Mouse (Mus musculus) forebrain, embryonic 11.5 days (tissue): Measurements from ENCODE around the gene Ints11. TPM values are rescaled to one million over a fixed set of nuclear protein-coding genes. Genes with fewer than 3 reads are reported as not detected.
A peak's percentile ranks its signal among the peaks of the same experiment; 100 is the strongest.

Experiments used
- ATAC-seq: fragments of 200-750 bp; cut with Nextera tagmentation; replicated peaks from 2 replicates; pipeline ENCODE4 v1.8.0; 2017; ENCODE audit warnings: moderate TSS enrichment; ENCODE audit not compliant: low FRiP score
- DNase-seq: peaks from one replicate; pipeline ENCODE4 v3.0.0-alpha.2; 2017; ENCODE audit warnings: low spot score
- H3K27ac ChIP-seq: fragments of 300-500 bp; sonication (generic); 2 replicates; pipeline ENCODE4 v1.5.1; 2014; ENCODE audit warnings: low read depth, low read length
- H3K27me3 ChIP-seq: fragments of 300-500 bp; sonication (generic); 2 replicates; pipeline ENCODE4 v1.6.1; 2014; ENCODE audit warnings: mild to moderate bottlenecking, low read length, mixed read lengths; ENCODE audit not compliant: control insufficient read depth, insufficient read depth
- H3K36me3 ChIP-seq: fragments of 300-500 bp; sonication (generic); 2 replicates; pipeline ENCODE4 v1.6.1; 2014; ENCODE audit warnings: mild to moderate bottlenecking, low read length, moderate library complexity, mixed read lengths; ENCODE audit not compliant: control insufficient read depth, insufficient read depth
- H3K4me1 ChIP-seq: fragments of 300-500 bp; sonication (generic); replicated peaks from 2 replicates; pipeline ENCODE4 v1.6.1; 2014; ENCODE audit warnings: low read length, mixed read lengths; ENCODE audit not compliant: control insufficient read depth, insufficient read depth
- H3K4me2 ChIP-seq: fragments of 300-500 bp; sonication (generic); 2 replicates; pipeline ENCODE4 v1.6.1; 2014; ENCODE audit warnings: low read depth, mild to moderate bottlenecking, low read length, moderate library complexity, mixed read lengths; ENCODE audit not compliant: severe bottlenecking
- H3K4me3 ChIP-seq: fragments of 300-500 bp; sonication (generic); 2 replicates; pipeline ENCODE4 v1.5.1; 2014; ENCODE audit warnings: low read depth, low read length
- H3K9ac ChIP-seq: fragments of 300-500 bp; sonication (generic); 2 replicates; pipeline ENCODE4 v1.6.1; 2014; ENCODE audit warnings: low read length
- H3K9me3 ChIP-seq: fragments of 300-500 bp; sonication (generic); 2 replicates; pipeline ENCODE4 v1.6.1; 2016; ENCODE audit warnings: low read length, mixed read lengths; ENCODE audit not compliant: control insufficient read depth
- WGBS: fragments of 180-500 bp; shearing (Covaris S2); extraction: QIAGEN DNeasy Blood & Tissue Kit; methylation state at CpG from one replicate; pipeline ENCODE4 v1.1.7; 2014; 5-methylcytosine and 5-hydroxymethylcytosine counted together
- polyA plus RNA-seq: library from polyadenylated mRNA; unstranded; fragments of >200 nt; fragmentation: Nextera tagmentation; extraction: Ambion mirVana; gene quantifications from 2 replicates; pipeline ENCODE4 v1.2.1, GENCODE M21; 2014

Gene Ints11
- polyA plus RNA-seq, 1 experiment from 2014 or later = 108 TPM

- no peak overlapping the region for H3K9ac ChIP-seq
- H3K27me3 ChIP-seq = no peaks in the 10 kb centered on the region
- ATAC-seq = no peak
- no peaks in the 10 kb centered on the region for H3K9me3 ChIP-seq
- no peak for DNase-seq
- H3K4me3 ChIP-seq = no peak overlapping the region
- no peak overlapping the region for H3K27ac ChIP-seq
- no peak overlapping the region for H3K4me2 ChIP-seq
- WGBS = 87% methylated on average over 3 of the region's 3 CpGs
- H3K4me1 ChIP-seq = peaks cover 10% of the 10 kb centered on the region; the same call in 1 of the 2 replicates
- H3K36me3 ChIP-seq = no peaks in the 10 kb centered on the region; the same call in 1 of the 2 replicates
Observed at GRCm38 (mm10) chr4:155851368-155851767, 18.0 kb upstream of the Ints11 start.

GRCm38 (mm10) chr4:155851951-155852411 lies 17.4 kb upstream of the Ints11 start:
- Histone ChIP-seq H3K36me3 (peaks cover 4% of the 10 kb centered on the region; the same call in 1 of the 2 replicates), H3K4me3 (no peak overlapping the region), H3K9ac (no peak overlapping the region), H3K9me3 (no peaks in the 10 kb centered on the region), H3K4me1 (peaks cover 9% of the 10 kb centered on the region; the same call in 1 of the 2 replicates), H3K4me2 (no peak overlapping the region), H3K27me3 (no peaks in the 10 kb centered on the region), H3K27ac (no peak overlapping the region)
- ATAC-seq (no peak), DNase-seq (no peak)
- WGBS = 80% methylated on average over 2 of the region's 2 CpGs

- Histone ChIP-seq H3K9ac (no peak overlapping the region), H3K4me2 (no peak overlapping the region), H3K4me3 (no peak overlapping the region), H3K36me3 (peaks cover 4% of the 10 kb centered on the region; the same call in 1 of the 2 replicates), H3K27ac (no peak overlapping the region), H3K27me3 (no peaks in the 10 kb centered on the region), H3K9me3 (no peaks in the 10 kb centered on the region), H3K4me1 (peaks cover 7% of the 10 kb centered on the region; the same call in 1 of the 2 replicates)
- 92% methylated on average over 9 of the region's 9 CpGs for WGBS
- ATAC-seq (no peak), DNase-seq (no peak)
Observed at GRCm38 (mm10) chr4:155853421-155853820, 15.9 kb upstream of the Ints11 start.

- H3K4me2 ChIP-seq = no peak overlapping the region
- no peak for DNase-seq
- 93% methylated on average over 12 of the region's 12 CpGs for WGBS
- H3K27ac ChIP-seq = no peak overlapping the region
- 0 out of 2 replicates have a peak, but pooled peaks cover 4% of the 10 kb centered on the region for H3K4me1 ChIP-seq
- ATAC-seq = no peak
- H3K9me3 ChIP-seq = no peaks in the 10 kb centered on the region
- H3K36me3 ChIP-seq = peaks cover 4% of the 10 kb centered on the region; the same call in 1 of the 2 replicates
- no peak overlapping the region for H3K4me3 ChIP-seq
- no peaks in the 10 kb centered on the region for H3K27me3 ChIP-seq
- H3K9ac ChIP-seq = no peak overlapping the region
Observed at GRCm38 (mm10) chr4:155854991-155855390, 14.4 kb upstream of the Ints11 start.

GRCm38 (mm10) chr4:155856071-155856470 lies 13.3 kb upstream of the Ints11 start:
- no peak overlapping the region for H3K27ac ChIP-seq
- no peak for DNase-seq
- H3K36me3 ChIP-seq = peaks cover 4% of the 10 kb centered on the region; the same call in 1 of the 2 replicates
- no peak overlapping the region for H3K4me2 ChIP-seq
- no peaks in the 10 kb centered on the region for H3K27me3 ChIP-seq
- H3K4me3 ChIP-seq = no peak overlapping the region
- H3K9ac ChIP-seq = no peak overlapping the region
- no peaks in the 10 kb centered on the region for H3K4me1 ChIP-seq
- H3K9me3 ChIP-seq = no peaks in the 10 kb centered on the region
- no peak for ATAC-seq
- 94% methylated on average over 12 of the region's 12 CpGs for WGBS

GRCm38 (mm10) chr4:155856881-155857280 lies 12.5 kb upstream of the Ints11 start:
- Histone ChIP-seq H3K4me1 (no peaks in the 10 kb centered on the region), H3K9me3 (no peaks in the 10 kb centered on the region), H3K27me3 (no peaks in the 10 kb centered on the region), H3K9ac (no peak overlapping the region), H3K36me3 (peaks cover 4% of the 10 kb centered on the region; the same call in 1 of the 2 replicates), H3K4me2 (no peak overlapping the region), H3K4me3 (no peak overlapping the region), H3K27ac (no peak overlapping the region)
- no peak for ATAC-seq
- WGBS = 85% methylated on average over 3 of the region's 3 CpGs
- no peak for DNase-seq

- no peak overlapping the region for H3K4me2 ChIP-seq
- no peaks in the 10 kb centered on the region for H3K27me3 ChIP-seq
- H3K27ac ChIP-seq = no peak overlapping the region
- H3K9ac ChIP-seq = no peak overlapping the region
- H3K36me3 ChIP-seq = peaks cover 4% of the 10 kb centered on the region; the same call in 1 of the 2 replicates
- no peaks in the 10 kb centered on the region for H3K4me1 ChIP-seq
- H3K9me3 ChIP-seq = no peaks in the 10 kb centered on the region
- ATAC-seq = no peak
- H3K4me3 ChIP-seq = no peak overlapping the region
- DNase-seq = peak; percentile 83
- 29% methylated on average over 13 of the region's 13 CpGs for WGBS
Observed at GRCm38 (mm10) chr4:155859318-155859717, 10.0 kb upstream of the Ints11 start.

- Histone ChIP-seq H3K4me2 (no peak overlapping the region), H3K9ac (no peak overlapping the region), H3K36me3 (no peaks in the 10 kb centered on the region; the same call in 1 of the 2 replicates), H3K4me3 (no peak overlapping the region), H3K4me1 (no peaks in the 10 kb centered on the region), H3K9me3 (no peaks in the 10 kb centered on the region), H3K27ac (no peak overlapping the region), H3K27me3 (no peaks in the 10 kb centered on the region)
- ATAC-seq = no peak
- DNase-seq = no peak
- 95% methylated on average over 7 of the region's 7 CpGs for WGBS
Observed at GRCm38 (mm10) chr4:155861787-155862186, 7.6 kb upstream of the Ints11 start.

GRCm38 (mm10) chr4:155863001-155863400 lies 6.3 kb upstream of the Ints11 start, which contains the start of gene Tas1r3:
Gene Tas1r3 (minus strand): TSS chr4:155863362.
- Histone ChIP-seq H3K9me3 (no peaks in the 10 kb centered on the region), H3K36me3 (no peaks in the 10 kb centered on the region; the same call in 1 of the 2 replicates), H3K27ac (no peak within 1 kb of the TSS), H3K4me1 (no peaks in the 10 kb centered on the region), H3K4me3 (no peak within 1 kb of the TSS), H3K9ac (no peak within 1 kb of the TSS), H3K4me2 (no peak within 1 kb of the TSS), H3K27me3 (no peaks in the 10 kb centered on the region)
- 81% methylated on average over 5 of the region's 5 CpGs for WGBS
- ATAC-seq (no peak), DNase-seq (no peak)
